Mouse (Mus musculus): ENCODE results near the gene Rbm19.

- TF ChIP-seq POLR2A (IDR thresholded peaks at IDR 0.05; ENCODE audit: low read depth, low read length) (no peak), CTCF (IDR thresholded peaks at IDR 0.05; ENCODE audit: extremely low read depth, insufficient read depth, insufficient read length, insufficient replicate concordance) (no peak)
Measured at GRCm38 (mm10) chr5:120162689-120163088, 46.4 kb downstream of the Rbm19 start.
